Mouse (Mus musculus): ENCODE results near the gene Gm9639.

DNA sequence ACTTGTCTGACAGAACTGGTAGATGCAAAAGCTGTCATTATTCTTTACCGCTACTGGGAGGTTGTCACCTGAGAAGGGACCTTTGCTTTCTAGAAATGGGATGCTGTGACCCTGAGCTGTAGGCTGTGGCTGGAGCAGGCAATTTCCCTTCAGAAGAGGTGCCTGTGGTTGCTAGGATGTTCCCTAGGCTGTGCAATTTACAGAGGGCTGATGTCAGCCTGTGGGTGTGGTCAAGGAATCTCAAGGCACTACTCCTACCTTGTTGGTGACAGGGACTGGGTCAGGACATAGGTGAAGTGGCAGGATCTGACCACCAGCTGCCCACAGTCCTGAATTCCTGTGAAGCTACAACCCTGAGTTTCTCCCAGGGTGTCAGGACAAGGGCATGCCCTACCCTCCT lies 25.1 kb downstream of the Gm9639 start:
- TF ChIP-seq POLR2A (IDR thresholded peaks at IDR 0.05; ENCODE audit: borderline replicate concordance, extremely low read depth, low read depth, low read length), result no peak
- no peak for TF ChIP-seq CTCF (IDR thresholded peaks at IDR 0.05; ENCODE audit: insufficient read depth, low read length)
